In the genomic region with DNA sequence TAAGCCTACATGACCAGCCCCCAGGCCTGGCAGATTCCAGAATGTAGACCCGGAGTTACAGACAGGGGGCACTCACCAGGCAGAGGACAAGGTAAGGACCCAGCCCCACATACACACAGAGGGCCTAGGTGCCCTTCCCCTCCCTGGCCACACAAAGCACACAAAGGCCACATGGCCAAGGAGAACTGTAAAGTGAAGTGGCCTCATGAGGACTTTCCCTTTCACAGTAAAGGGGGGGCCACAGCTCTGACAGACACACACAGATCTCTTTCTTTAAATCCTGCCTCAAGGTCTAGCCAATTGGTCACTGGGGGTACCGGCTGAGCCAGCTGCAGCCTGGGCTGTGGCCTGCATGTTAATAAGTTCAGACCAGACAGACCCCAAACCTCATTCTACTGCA, we compare ENCODE assay signal across 8 mouse cellular contexts. TPM values are rescaled to one million over a fixed set of nuclear protein-coding genes. Genes with fewer than 3 reads are reported as not detected.
A peak's percentile ranks its signal among the peaks of the same experiment; 100 is the strongest.
DNase-seq lines count a peak whose midpoint lies in the region; ATAC-seq and TF ChIP-seq lines count a peak whose summit lies in the region.
"Had no signal": no experiment of that assay in that cellular context is flagged by ENCODE, and none has a peak within 500 bp of the region (broad histone marks: within the 10 kb centered on the region; RNA-seq: fewer than 3 reads in every experiment).

No protein-coding gene starts in this region.

- no peaks in the 10 kb centered on the region for H3K27me3 ChIP-seq in lung, embryonic 14.5 days (ENCODE audit: insufficient read depth, low read length)
- no peaks in the 10 kb centered on the region for H3K27me3 ChIP-seq in forebrain, embryonic 15.5 days
- no peaks in the 10 kb centered on the region for H3K27me3 ChIP-seq in intestine, postnatal 0 days (replicated peaks; ENCODE audit: control insufficient read depth, insufficient read depth, low read length)
- no peaks in the 10 kb centered on the region for H3K27me3 ChIP-seq in stomach, embryonic 14.5 days (ENCODE audit: control insufficient read depth, insufficient read depth, low read length)

- no peak overlapping the region for H3K9ac ChIP-seq in lung, embryonic 14.5 days
- H3K9ac ChIP-seq in forebrain, embryonic 15.5 days (replicated peaks), result no peak overlapping the region
- H3K9ac ChIP-seq in intestine, postnatal 0 days (ENCODE audit: low read depth, low read length), result no peak overlapping the region
- no peak overlapping the region for H3K9ac ChIP-seq in stomach, embryonic 14.5 days (replicated peaks; ENCODE audit: low read depth, low read length)

- 29% methylated on average over 2 of the region's 2 CpGs for WGBS in lung, embryonic 14.5 days
- WGBS in forebrain, embryonic 15.5 days, result 10% methylated on average over 2 of the region's 2 CpGs
- 46% methylated on average over 2 of the region's 2 CpGs for WGBS in intestine, postnatal 0 days
- WGBS in stomach, embryonic 14.5 days, result 38% methylated on average over 2 of the region's 2 CpGs

- H3K27ac ChIP-seq in lung, embryonic 14.5 days (ENCODE audit: low read depth), result peak overlapping the region; percentile 52; the same call in 1 of the 2 replicates
- peak overlapping the region; percentile 79 for H3K27ac ChIP-seq in forebrain, embryonic 15.5 days (replicated peaks)
- no peak overlapping the region for H3K27ac ChIP-seq in intestine, postnatal 0 days (ENCODE audit: low read depth, low read length)
- peak overlapping the region; percentile 22; the same call in 1 of the 2 replicates for H3K27ac ChIP-seq in stomach, embryonic 14.5 days (ENCODE audit: low read length)

- no peaks in the 10 kb centered on the region for H3K9me3 ChIP-seq in lung, embryonic 14.5 days (ENCODE audit: low read depth, low read length)
- H3K9me3 ChIP-seq in forebrain, embryonic 15.5 days, result no peaks in the 10 kb centered on the region
- no peaks in the 10 kb centered on the region for H3K9me3 ChIP-seq in intestine, postnatal 0 days (ENCODE audit: control insufficient read depth)
- H3K9me3 ChIP-seq in stomach, embryonic 14.5 days (ENCODE audit: control insufficient read depth, low read depth, low read length), result no peaks in the 10 kb centered on the region

- H3K4me2 ChIP-seq in lung, embryonic 14.5 days, result 0 out of 2 replicates have a peak overlapping the region, but pooled peaks have one; percentile 1
- H3K4me2 ChIP-seq in forebrain, embryonic 15.5 days (replicated peaks), result 0 out of 2 replicates have a peak overlapping the region, but pooled peaks have one; percentile 19
- H3K4me2 ChIP-seq in intestine, postnatal 0 days (replicated peaks; ENCODE audit: low read depth), result no peak overlapping the region
- H3K4me2 ChIP-seq in stomach, embryonic 14.5 days (replicated peaks; ENCODE audit: low read depth, low read length), result no peak overlapping the region

- ATAC-seq in lung, embryonic 14.5 days (ENCODE audit: insufficient read depth), result no peak
- ATAC-seq in forebrain, embryonic 15.5 days (replicated peaks), result peak; percentile 7; the same call in 1 of the 2 replicates
- ATAC-seq in intestine, postnatal 0 days, result no peak
- ATAC-seq in stomach, embryonic 14.5 days (ENCODE audit: insufficient number of reproducible peaks, insufficient read depth, low FRiP score, low read depth), result no peak

- H3K4me1 ChIP-seq in lung, embryonic 14.5 days (ENCODE audit: insufficient read depth), result peaks cover 69% of the 10 kb centered on the region
- H3K4me1 ChIP-seq in forebrain, embryonic 15.5 days, result peaks cover 74% of the 10 kb centered on the region
- H3K4me1 ChIP-seq in intestine, postnatal 0 days (replicated peaks; ENCODE audit: control insufficient read depth, insufficient read depth, low read length), result peaks cover 28% of the 10 kb centered on the region
- peaks cover 74% of the 10 kb centered on the region for H3K4me1 ChIP-seq in stomach, embryonic 14.5 days (ENCODE audit: control insufficient read depth, insufficient read depth, low read length)

- DNase-seq in lung, embryonic 14.5 days, result peak; percentile 32
- no peak for DNase-seq in lung, postnatal 25 days (ENCODE audit: low spot score)
- no peak for DNase-seq in adrenal gland, adult (ENCODE audit: inconsistent age in 2 of 2, low spot score in 1 of 2)
- no peak for DNase-seq in urinary bladder, postnatal 4 days (ENCODE audit: low spot score in 2 of 2)
- DNase-seq: adrenal gland, postnatal 25 days had no signal

- no peak overlapping the region for H3K4me3 ChIP-seq in lung, embryonic 14.5 days (ENCODE audit: low read depth, low read length)
- H3K4me3 ChIP-seq in forebrain, embryonic 15.5 days, result no peak overlapping the region
- no peak overlapping the region for H3K4me3 ChIP-seq in intestine, postnatal 0 days (ENCODE audit: low read depth, low read length)
- H3K4me3 ChIP-seq in stomach, embryonic 14.5 days (ENCODE audit: low read depth, low read length), result no peak overlapping the region

- peak; percentile 10; the same call in 1 of the 2 replicates for TF ChIP-seq CTCF in lung, embryonic 14.5 days (IDR thresholded peaks at IDR 0.05; ENCODE audit: low read depth)
- peak; percentile 32 for TF ChIP-seq CTCF in intestine, postnatal 0 days (IDR thresholded peaks at IDR 0.05; ENCODE audit: low read depth)

- peaks cover 91% of the 10 kb centered on the region for H3K36me3 ChIP-seq in lung, embryonic 14.5 days (ENCODE audit: insufficient read depth)
- peaks cover 30% of the 10 kb centered on the region for H3K36me3 ChIP-seq in forebrain, embryonic 15.5 days
- peaks cover 73% of the 10 kb centered on the region for H3K36me3 ChIP-seq in intestine, postnatal 0 days (ENCODE audit: control insufficient read depth, insufficient read depth)
- H3K36me3 ChIP-seq in stomach, embryonic 14.5 days (ENCODE audit: control insufficient read depth, insufficient read depth, low read length), result peaks cover 59% of the 10 kb centered on the region

RNA-seq across cellular contexts. Expression of a gene that starts 10.6 kb away (rescaled TPM):
- polyA plus RNA-seq in lung, embryonic 14.5 days (2014; fragmentation: Nextera tagmentation; extraction: Ambion mirVana), result 140 and 166 TPM in 2 replicates
- 79.1 and 147 TPM in 2 replicates for polyA plus RNA-seq in forebrain, embryonic 15.5 days (2015; fragmentation: Nextera tagmentation; extraction: Ambion mirVana)
- polyA plus RNA-seq in intestine, postnatal 0 days (2015; fragmentation: Nextera tagmentation; extraction: Ambion mirVana), result 121 and 125 TPM in 2 replicates
- polyA plus RNA-seq in stomach, embryonic 14.5 days (2014; fragmentation: Nextera tagmentation; extraction: Ambion mirVana), result 55.6 and 64.6 TPM in 2 replicates

RNA-seq across cellular contexts. Expression of a gene that starts 14.5 kb away (rescaled TPM):
- 6.7 and 9.0 TPM in 2 replicates for polyA plus RNA-seq in lung, embryonic 14.5 days (2014; fragmentation: Nextera tagmentation; extraction: Ambion mirVana)
- 0.98 TPM in 2 replicates for polyA plus RNA-seq in forebrain, embryonic 15.5 days (2015; fragmentation: Nextera tagmentation; extraction: Ambion mirVana)
- 8.1 and 8.3 TPM in 2 replicates for polyA plus RNA-seq in intestine, postnatal 0 days (2015; fragmentation: Nextera tagmentation; extraction: Ambion mirVana)
- 10.9 and 14.2 TPM in 2 replicates for polyA plus RNA-seq in stomach, embryonic 14.5 days (2014; fragmentation: Nextera tagmentation; extraction: Ambion mirVana)

RNA-seq across cellular contexts. Expression of a gene that starts 19.6 kb away (rescaled TPM):
- 253 and 291 TPM in 2 replicates for polyA plus RNA-seq in lung, embryonic 14.5 days (2014; fragmentation: Nextera tagmentation; extraction: Ambion mirVana)
- 77.2 and 91.2 TPM in 2 replicates for polyA plus RNA-seq in forebrain, embryonic 15.5 days (2015; fragmentation: Nextera tagmentation; extraction: Ambion mirVana)
- 52.6 and 54.5 TPM in 2 replicates for polyA plus RNA-seq in intestine, postnatal 0 days (2015; fragmentation: Nextera tagmentation; extraction: Ambion mirVana)
- polyA plus RNA-seq in stomach, embryonic 14.5 days (2014; fragmentation: Nextera tagmentation; extraction: Ambion mirVana), result 250 and 274 TPM in 2 replicates

RNA-seq across cellular contexts. Expression of a gene that starts 44.3 kb away (rescaled TPM):
- polyA plus RNA-seq in lung, embryonic 14.5 days (2014; fragmentation: Nextera tagmentation; extraction: Ambion mirVana), result 3.8 and 5.0 TPM in 2 replicates
- polyA plus RNA-seq in forebrain, embryonic 15.5 days (2015; fragmentation: Nextera tagmentation; extraction: Ambion mirVana), result 2.0 and 2.2 TPM in 2 replicates
- 0.57 and 0.67 TPM in 2 replicates for polyA plus RNA-seq in intestine, postnatal 0 days (2015; fragmentation: Nextera tagmentation; extraction: Ambion mirVana)
- polyA plus RNA-seq in stomach, embryonic 14.5 days (2014; fragmentation: Nextera tagmentation; extraction: Ambion mirVana), result 2.8 and 3.1 TPM in 2 replicates

RNA-seq across cellular contexts. Expression of a gene that starts 56.1 kb away (rescaled TPM):
- 21.4 and 23.1 TPM in 2 replicates for polyA plus RNA-seq in lung, embryonic 14.5 days (2014; fragmentation: Nextera tagmentation; extraction: Ambion mirVana)
- polyA plus RNA-seq in forebrain, embryonic 15.5 days (2015; fragmentation: Nextera tagmentation; extraction: Ambion mirVana), result 24.0 and 27.0 TPM in 2 replicates
- polyA plus RNA-seq in intestine, postnatal 0 days (2015; fragmentation: Nextera tagmentation; extraction: Ambion mirVana), result 12.7 and 13.4 TPM in 2 replicates
- 15.8 and 16.2 TPM in 2 replicates for polyA plus RNA-seq in stomach, embryonic 14.5 days (2014; fragmentation: Nextera tagmentation; extraction: Ambion mirVana)

Comparison
In these comparisons a context has a peak if more than half of its experiments do, and no peak if none do; other contexts are left out.
1. H3K4me2 ChIP-seq: peak in lung, embryonic 14.5 days (single experiment) and forebrain, embryonic 15.5 days (single experiment); none in intestine, postnatal 0 days (single experiment) and stomach, embryonic 14.5 days (single experiment).